Mouse (Mus musculus) ES-E14 (cell line): ENCODE measurements around the gene E430018J23Rik.
"Not testable (repeated sequence)": the region's sequence is repeated elsewhere in the genome, so short reads cannot be mapped to it uniquely, and the experiment has no call there.

ENCODE experiments used
- HCFC1 ChIP-seq: IDR thresholded peaks from 2 replicates; pipeline ENCODE4 v1.6.1; 2012; ENCODE audit warnings: low read length, inconsistent platforms, borderline replicate concordance; ENCODE audit not compliant: insufficient read depth
- ZNF384 ChIP-seq: IDR thresholded peaks from 2 replicates; pipeline ENCODE4 v1.6.1; 2012; ENCODE audit warnings: low read depth, low read length, inconsistent platforms

DNA sequence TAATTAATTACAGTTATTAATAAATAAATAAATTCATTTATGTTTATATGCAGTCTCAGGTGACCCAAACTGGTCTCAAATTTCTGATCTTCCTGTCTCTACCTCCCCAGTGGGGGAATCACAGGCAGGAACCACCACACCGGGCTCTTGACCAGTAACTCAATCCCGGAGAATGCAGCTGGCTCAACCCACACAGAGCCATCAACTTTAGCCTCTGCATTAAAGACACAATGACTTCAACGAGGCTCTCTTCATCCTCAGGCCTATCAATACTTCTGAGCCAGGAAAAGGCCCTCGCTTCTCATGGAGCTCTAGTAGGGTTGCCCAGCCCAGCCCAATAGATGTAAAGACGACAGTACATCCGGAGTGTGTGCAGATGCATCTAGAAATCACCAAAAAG lies 10.7 kb upstream of the E430018J23Rik start:
- TF ChIP-seq ZNF384, HCFC1: not testable (repeated sequence)
